Mouse (Mus musculus): ENCODE measurements around the gene 1190005I06Rik. TPM values are rescaled to one million over a fixed set of nuclear protein-coding genes. Genes with fewer than 3 reads are reported as not detected.

1190005I06Rik gene
- total RNA-seq, 2 experiments from 2014 or later = 2.3 to 3.4 TPM

DNA sequence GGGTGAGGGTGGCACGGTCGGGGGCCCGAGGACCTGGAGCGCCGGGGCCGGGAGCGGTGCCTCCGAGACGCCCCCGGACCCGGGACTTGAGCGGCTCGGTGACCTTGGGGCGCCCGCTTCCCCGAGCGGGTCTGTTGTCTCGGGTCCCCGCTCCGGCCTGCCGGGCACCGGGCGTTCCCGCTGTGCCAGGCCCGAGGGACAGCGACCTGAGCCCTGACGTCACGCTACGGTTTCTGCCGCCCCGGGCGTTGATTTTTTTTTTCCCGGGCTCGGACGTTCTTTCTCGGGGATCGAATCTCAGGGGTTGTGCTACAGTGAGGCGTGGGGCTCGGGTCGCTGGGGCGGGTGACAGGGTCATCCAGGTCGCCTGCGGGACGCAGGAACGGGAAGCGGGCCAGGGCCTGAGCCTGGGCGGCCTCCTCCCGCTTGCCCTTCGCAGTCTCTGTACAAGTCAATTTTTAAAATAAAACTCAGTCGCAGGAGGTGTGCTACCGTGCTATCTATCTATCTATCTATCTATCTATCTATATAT is 21.0 kb upstream of the 1190005I06Rik start, which contains the start of gene Emc8:
Gene Emc8, minus strand, starts transcription at position 200 of the 532 bp plus-strand sequence.
- intact Hi-C loops (cut with DNase I) = no loop called here
- no peak for DNase-seq (ENCODE audit: low spot score)

DNA sequence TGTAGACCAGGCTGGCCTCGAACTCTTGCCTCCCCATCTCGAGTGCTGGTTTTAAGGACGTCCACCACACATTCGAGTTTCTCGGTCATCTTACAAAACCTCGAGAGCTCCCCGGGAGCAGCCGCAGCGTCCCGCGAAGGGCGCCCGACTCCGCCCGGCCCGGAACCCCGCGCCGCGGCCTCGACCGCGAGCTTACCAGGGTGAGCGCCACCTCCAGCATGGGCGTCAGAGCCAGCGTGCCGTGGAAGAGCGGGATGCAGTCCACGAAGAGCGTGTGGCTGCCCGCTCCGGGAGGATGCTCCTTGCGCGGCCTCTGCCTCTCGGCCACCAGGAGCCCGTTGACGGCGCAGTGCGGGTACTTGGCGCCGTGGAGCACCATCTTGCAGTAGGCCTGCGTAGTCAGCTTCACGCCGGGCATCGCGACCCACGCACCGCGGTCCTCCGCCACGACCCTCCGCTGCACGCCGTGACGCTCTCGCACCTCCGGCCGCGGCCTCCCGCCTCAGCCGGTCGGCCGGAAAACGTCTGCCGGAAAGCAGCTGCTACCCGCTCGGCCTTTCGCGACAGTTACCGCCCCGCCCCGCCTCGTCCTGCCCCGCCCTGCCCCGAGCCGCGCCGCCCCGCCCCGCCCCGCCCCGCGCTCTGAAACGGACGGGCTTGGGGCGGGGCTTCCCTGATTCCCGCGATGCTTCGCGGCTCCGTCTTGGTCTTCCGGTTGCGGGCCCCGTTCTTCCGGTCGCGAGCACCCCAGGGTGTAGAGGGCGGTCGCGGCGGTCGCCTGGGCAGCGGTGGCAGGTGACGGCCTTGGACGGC is 20.3 kb upstream of the 1190005I06Rik start, which contains the start of the genes Gm27021 and Cox4i1:
Gene Gm27021, minus strand, starts transcription at position 519 of the 813 bp plus-strand sequence.
Gene Cox4i1, plus strand, starts transcription at position 662 of the 813 bp plus-strand sequence.
- peak; percentile 80 for DNase-seq (ENCODE audit: low spot score)
- intact Hi-C loops (cut with DNase I) = no loop called here

DNA sequence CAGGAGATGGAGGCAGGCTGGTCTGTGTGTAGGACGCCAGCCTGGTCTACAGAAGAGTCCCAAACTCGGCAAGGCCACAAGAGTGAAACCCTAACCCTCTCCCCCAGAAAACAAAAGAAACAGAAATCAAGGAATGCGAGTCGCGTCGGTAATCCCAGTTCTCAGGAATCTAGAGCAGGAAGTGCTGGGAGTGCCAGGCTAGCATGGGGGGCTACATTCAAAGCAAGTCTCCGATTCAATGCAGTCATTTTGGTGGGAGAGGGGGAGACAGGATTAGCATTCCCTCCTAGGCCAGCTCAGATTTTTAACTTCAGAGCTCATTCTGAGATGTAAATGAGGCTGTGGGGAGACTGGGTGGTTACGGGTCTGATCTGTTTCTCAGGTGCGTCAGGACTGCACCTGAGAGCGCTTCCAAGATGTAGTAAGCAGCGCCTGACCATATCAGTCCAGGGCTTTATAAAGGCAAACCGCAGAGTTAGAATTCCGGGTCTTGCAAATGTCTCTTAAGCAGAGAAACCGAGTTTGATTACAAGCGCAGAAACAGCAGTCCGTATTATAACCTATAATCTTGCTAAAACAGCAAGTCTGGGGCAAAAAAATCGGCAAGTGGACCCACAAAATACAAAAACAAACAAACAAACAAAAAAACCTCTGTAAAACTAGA is 19.5 kb upstream of the 1190005I06Rik start:
- intact Hi-C loops (cut with DNase I) = no loop called here
- no peak for DNase-seq (ENCODE audit: low spot score)

DNA sequence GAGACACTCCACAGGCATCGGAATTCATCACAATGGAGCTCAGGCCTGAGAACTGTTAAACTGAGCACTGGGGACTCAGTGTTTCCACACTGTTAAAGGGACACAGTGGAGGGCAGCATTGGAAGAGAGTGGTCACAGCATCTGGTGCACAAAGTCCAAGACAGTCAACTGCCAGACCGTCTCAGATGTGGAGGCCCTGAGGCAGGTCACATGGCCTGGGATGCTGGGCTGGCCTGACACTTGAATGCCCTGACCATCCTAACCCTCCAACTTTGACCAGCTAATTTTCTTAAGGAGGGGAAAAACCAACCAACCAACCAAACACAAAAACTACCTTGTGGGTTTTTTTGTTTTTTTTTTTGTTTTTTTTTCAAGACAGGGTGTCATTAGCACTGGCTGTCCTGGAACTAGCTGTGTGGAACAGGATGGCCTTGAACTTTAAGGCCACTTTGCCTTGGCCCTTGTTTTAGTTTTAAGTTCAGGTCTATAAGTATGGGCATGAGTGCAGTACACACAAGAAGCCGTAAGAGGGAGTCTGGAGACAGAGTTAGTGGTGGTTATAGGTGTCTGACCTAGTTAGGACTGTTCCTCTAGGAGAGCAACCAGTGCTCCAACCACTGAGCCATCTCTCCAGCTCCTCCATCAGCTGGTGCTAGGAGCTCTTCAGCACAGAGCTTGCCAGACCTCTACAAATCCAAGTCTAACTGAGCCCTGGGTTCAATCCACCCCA is 18.5 kb upstream of the 1190005I06Rik start:
- intact Hi-C loops (cut with DNase I) = no loop called here
- no peak for DNase-seq (ENCODE audit: low spot score)

DNA sequence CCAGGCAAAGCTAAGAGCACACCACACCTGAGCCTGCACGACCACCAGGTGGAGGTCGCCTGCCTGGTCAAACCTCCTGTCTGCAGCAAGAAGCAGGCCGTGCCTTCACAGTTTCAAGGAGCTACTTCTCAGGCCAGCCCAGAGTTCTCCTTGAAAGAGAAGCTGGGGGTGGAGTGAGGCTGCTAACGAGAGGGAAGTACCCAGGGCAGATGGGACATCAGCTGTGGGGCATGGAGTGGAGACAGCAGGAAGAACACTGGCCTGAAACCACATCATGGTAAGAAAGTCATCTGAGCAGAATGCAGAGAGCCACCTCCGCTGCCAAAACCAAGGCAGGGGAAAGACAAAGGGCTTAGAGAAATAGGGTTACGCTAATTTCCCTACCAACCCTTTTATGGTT is 17.1 kb upstream of the 1190005I06Rik start:
- no peak for DNase-seq (ENCODE audit: low spot score)
- intact Hi-C loops (cut with DNase I) = no loop called here

DNA sequence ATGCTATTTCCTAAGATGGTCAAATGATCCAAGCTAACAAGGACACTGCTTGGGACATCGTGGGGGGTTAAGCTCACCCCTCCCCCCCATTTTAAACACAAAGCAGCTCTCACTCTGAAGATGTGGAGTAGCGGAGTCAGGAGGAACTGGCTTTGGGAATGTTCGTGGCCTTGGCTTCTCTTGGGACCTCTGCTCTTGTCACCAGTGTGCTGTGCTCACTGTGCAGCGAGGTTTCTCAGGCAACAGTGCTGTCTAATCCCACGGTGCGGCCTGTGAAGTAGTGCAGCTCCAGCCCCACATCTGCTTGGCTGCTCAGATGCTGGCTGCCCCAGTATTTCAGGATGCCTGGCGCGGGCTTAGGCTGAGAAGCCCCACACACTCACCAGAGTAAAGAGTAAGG is 10.0 kb upstream of the 1190005I06Rik start:
- DNase-seq (ENCODE audit: low spot score) = no peak
- intact Hi-C loops (cut with DNase I) = no loop called here

DNA sequence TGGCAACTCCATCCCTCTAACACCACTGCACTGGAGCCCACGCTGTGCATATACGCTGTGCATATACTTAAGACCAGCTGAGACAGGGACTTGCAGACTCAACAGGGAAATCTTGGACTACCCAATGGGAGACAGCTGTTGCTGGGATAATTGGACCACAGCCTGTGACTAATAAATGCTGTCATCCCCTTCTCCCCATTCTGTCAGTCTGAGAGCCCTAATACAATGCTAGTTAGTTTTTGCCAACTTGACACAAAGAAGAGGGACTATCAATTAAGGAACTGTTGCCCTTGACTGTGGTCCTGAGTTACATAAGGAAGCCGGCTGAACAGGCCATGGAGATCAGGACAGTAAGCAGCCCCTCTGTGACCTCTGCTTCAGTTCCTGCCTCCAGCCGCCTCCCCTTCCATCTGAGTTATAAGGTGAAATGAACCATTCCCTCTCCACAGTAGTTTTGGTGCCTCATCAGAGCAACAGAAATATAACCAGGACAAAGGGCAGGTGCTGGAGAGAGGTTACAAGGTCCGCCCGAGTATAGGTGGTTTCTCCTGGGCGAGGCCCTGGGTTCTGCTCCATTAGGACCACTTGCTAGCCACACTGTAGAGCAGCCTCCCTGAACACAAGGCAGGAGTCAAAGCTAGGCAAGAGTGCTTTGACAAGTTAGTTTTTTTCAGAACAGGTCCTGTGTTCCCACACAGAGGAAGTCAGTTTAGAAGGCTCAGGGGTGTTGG is 9.1 kb upstream of the 1190005I06Rik start:
- no peak for DNase-seq (ENCODE audit: low spot score)
- intact Hi-C loops (cut with DNase I) = no loop called here

DNA sequence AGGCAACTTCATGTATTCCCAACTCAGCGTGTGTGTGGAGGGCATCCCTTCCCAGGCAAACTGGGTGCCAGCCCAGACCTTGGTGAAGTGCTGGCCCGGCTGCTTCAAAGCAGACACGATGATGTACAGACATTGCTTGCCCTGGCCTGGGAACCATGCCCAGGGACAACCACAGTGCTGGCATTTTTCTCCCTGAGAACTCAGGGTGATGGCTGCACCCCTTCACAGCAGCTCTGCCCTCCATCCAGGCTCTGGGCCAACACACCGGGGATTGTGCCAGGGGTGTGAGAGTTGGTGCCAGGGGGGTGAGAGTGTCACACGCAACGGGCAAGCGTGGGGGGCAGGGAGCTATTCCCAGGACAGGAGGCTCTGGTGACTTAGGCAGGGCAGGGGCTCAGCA is 2.8 kb downstream of the 1190005I06Rik start:
- intact Hi-C loops (cut with DNase I) = loop anchor here (1.0 kb wide), 1 partner anchor 26 kb away; no protein-coding TSS in a partner anchor
- DNase-seq (ENCODE audit: low spot score) = peak; percentile 44

DNA sequence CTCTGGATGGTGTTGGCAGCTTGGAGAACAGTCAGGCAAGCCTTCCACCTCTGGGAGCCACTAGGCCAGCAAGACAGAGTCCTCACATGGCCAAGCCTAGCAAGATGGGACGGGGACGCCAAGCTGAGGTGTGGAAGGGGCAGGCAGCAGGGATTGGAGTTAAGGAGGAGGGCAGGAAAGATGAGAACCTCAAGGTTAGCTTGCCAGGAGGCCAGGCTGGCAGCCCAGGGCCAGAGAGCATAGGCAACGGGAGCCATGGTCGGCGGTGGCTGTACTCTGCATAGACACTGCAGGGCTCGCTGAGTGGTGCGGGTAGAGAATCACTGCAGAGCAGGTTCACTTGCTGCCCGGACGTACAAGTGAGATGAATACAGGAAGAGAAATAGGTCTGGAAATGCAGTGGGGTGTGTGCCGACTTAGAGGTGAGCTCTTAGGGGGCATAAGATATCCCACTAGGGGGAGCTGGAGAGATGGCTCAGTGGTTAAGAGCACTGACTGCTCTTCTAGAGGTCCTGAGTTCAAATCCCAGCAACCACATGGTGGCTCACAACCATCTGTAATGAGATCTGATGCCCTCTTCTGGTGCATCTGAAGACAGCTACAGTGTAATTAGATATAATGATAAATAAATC is 5.3 kb downstream of the 1190005I06Rik start:
- no peak for DNase-seq (ENCODE audit: low spot score)
- intact Hi-C loops (cut with DNase I) = no loop called here

DNA sequence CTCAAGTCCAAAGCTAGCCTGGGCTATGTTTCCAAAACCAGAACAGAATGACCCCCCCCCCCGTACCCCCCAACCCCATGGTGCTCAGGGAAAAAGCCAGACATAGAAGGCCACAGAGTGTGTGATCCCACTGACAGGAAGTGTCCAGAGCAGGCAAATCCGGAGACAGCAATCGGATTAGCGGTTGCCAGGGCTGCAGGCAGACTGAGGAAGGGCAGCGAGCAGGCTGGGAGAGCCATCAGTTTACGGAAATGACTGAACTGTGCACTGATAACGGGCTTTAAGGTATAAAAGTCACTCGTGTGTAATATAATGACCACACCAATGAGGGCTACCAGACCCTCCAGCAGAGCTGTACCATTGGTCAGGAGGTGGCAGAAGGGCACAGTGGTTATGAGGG is 6.2 kb downstream of the 1190005I06Rik start:
- intact Hi-C loops (cut with DNase I) = no loop called here

DNA sequence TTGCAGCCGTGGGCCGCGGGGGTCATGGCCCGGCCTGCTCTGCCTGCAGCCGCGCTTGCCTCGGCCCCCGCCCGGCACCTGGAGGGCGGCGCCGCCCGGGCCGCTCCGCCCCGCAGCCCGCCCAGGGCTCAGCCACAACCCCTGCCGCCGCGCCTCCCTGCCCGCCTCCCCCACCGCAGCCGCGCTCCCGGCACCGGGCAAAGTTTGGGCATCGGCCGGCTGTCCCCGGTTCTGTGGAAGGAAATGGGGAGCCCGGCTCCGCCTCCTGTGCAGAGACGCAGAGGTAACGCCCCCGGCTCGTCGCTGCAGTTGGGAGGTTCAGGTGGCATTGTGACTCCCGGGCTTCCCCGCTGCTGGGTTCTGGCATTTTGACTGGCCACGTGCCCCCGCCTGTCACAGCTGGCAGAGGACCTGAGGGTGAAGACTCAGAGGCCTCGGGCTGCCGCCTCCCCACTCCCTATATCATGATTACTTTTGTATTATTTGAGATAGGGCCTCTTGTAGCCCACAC is 13.0 kb downstream of the 1190005I06Rik start:
- no peak for DNase-seq (ENCODE audit: low spot score)
- intact Hi-C loops (cut with DNase I) = no loop called here

More for the DNA sequence above, 6.2 kb downstream of the 1190005I06Rik start:
- DNase-seq (ENCODE audit: low spot score) = no peak

DNA sequence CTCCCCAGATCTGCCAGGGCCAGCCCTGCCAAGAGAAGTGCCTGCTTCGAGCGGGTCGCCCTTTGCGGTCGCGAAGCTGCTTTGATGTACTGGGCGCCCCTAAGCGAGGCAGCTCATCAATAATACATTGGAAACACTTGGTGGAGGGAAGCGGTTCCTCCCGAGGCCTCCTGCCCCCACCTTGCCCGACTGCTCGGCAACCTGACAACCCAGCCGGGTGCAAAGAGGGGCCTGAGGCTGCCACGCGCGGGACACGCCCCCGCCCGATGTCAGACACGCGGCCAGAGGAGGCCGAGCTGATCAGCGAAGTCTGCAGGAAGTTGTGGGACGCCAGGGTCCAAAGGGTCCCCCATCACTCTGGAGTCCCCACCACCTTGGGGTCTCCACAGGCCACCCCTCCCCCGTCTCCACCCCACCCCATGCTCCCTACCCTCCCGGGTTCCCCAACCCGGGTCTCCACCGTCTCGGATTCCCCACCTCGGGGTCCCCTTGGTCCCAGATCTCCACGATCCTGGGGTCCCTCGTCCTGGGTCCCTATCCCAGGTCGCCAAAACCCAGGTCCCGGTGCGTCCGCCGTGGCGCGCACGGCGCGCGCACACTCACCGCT is 13.7 kb downstream of the 1190005I06Rik start:
- DNase-seq (ENCODE audit: low spot score) = no peak
- intact Hi-C loops (cut with DNase I) = no loop called here

DNA sequence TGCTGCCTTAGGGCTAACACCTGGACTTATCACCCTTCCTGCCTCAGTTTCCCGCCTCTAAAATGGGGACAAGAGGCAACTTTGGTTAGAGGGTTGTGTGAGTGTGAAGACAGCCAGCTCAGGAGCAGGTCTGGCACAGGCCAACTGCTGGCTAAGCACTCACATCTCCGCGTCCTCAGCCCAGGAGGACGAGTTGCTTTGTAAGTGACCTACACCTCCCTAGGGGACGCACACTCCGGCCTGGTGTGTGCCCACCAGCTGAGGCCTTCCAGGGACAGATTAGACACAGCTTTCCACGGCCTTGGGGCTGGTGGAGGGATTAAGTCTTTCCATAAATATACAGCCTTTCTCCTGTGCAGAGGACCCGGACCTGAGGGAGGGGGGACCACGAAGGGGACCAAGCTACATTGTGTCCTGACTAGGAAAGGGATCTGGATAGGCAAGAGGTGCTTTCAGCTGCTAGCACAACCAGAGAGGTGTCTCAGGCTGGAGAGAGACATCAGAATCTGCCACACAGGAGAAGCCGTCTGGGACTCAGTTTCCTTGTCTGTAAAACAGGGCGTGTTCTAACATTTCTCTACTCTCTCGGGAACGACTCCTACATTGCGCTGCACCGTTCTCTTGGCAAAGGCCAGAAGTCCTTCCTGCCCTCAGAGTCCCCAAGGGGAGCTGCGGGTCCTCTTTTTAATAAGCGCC is 14.3 kb downstream of the 1190005I06Rik start:
- intact Hi-C loops (cut with DNase I) = no loop called here
- DNase-seq (ENCODE audit: low spot score) = no peak

DNA sequence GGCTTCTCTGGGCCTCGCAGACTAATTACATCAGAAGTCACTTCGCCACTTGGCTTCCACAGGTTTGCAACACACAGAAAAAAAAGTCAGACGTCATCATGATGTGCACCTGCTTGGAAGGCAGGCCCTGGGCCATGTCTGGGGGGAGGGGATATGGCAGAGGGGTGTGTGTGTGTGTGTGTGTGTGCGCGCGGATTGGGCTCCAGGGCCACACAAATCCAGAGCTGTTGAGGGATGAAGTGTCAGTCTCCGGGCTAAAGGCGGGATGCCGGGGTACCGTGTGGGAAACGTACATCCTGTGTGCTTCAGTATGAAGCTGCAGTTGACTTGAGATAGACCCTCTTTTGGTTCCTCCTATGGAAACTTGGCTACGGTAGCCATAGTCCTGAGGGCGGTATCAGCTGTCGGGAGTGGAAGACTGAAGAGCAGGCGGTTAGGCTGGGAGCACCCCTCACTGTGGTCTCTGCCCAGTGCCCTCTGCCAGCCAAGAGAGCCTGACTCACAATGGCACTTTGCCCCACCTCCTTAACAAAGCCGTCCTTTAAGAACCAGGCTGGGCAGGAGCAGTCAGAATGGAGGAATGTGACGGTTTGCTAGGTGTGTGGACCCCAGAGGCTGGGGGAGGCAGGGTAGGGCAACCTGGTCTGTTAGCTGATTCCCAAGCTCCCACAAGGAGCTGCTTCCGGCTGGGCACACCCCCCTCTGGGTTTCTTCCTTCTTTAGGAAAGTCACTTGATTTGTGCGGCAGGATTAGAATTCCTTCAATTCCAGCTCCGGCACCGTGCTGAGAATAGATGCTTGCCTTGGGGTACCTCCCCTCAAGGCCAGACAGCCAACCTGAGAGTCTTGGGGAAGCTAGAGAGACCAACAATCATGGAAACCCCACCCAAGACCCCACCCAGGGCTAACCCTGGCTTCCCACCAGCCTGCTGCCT is 15.7 kb downstream of the 1190005I06Rik start:
- intact Hi-C loops (cut with DNase I) = no loop called here
- DNase-seq (ENCODE audit: low spot score) = no peak

DNA sequence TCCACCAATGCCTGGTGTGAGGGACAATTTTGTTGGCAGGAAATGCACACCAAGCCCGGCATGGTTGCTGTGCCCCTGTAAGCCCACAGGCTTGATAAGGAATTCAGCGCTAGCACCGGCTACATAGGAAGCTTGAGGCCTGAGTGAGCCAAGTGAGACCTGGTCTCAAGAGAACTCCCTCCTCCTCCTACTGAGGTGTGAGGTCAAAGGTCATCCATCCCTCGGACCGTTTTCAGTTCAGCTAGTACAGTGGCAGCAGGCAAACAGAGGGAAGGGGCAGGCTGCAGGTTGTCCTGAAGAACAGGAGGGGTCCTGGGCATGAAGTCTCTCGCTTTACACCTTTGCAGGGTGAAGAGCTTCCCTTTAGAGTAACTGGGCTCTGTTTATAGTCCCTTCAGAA is 16.6 kb downstream of the 1190005I06Rik start:
- intact Hi-C loops (cut with DNase I) = no loop called here
- no peak for DNase-seq (ENCODE audit: low spot score)

DNA sequence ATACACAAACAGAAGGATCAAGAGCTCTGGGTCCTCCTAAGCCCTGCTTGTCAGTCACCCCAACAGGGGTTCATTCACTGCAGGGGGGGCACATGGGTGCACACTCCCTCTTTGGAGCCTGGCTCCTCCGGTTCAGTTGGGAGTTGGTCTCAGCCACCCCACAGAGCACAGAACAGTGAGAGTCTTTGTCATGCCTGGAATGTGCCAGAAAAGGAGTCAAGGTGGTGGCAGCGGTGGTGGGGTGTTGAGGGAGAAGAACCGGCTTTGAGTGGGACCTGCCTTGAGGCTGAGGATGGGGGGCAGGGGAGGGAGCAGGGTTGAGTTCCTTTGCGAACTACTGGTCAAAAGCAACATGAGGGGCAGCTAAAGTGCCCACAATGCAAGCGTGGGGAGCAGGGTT is 17.4 kb downstream of the 1190005I06Rik start:
- intact Hi-C loops (cut with DNase I) = no loop called here
- DNase-seq (ENCODE audit: low spot score) = no peak

DNA sequence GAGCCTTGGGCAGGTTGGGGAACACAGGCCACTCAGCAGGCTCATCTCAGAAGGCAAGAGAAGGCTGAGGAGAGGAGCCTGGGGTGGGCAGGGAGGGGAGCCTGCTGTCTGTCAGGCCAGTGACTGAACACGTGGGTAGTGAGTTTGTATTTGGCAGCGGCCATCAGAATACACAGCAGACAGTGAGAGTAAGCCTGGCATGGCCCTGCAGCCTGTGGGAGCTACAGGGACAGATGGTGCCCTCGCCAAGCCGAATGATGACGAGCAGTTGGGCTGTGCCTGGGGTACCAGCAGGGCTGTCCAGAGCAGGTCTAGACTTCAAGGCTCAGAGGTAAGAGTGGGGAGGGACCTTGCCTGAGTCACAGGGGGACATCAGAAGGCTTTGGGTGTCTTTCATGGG is 20.1 kb downstream of the 1190005I06Rik start:
- no peak for DNase-seq (ENCODE audit: low spot score)
- intact Hi-C loops (cut with DNase I) = no loop called here

Measured in heart, postnatal 25 days (tissue).